Mouse (Mus musculus) thymus, postnatal 14 days (tissue): Measurements from ENCODE around the gene Vmn1r89.

Experiments
- DNase-seq: peaks from one replicate; pipeline ENCODE4 v3.0.0; 2021

The Vmn1r89 gene

GRCm38 (mm10) chr7:13212720-13213119, at the start of gene Vmn1r89:
TSS of gene Vmn1r89 (plus strand) at chr7:13213020.
- no peak for DNase-seq

DNA sequence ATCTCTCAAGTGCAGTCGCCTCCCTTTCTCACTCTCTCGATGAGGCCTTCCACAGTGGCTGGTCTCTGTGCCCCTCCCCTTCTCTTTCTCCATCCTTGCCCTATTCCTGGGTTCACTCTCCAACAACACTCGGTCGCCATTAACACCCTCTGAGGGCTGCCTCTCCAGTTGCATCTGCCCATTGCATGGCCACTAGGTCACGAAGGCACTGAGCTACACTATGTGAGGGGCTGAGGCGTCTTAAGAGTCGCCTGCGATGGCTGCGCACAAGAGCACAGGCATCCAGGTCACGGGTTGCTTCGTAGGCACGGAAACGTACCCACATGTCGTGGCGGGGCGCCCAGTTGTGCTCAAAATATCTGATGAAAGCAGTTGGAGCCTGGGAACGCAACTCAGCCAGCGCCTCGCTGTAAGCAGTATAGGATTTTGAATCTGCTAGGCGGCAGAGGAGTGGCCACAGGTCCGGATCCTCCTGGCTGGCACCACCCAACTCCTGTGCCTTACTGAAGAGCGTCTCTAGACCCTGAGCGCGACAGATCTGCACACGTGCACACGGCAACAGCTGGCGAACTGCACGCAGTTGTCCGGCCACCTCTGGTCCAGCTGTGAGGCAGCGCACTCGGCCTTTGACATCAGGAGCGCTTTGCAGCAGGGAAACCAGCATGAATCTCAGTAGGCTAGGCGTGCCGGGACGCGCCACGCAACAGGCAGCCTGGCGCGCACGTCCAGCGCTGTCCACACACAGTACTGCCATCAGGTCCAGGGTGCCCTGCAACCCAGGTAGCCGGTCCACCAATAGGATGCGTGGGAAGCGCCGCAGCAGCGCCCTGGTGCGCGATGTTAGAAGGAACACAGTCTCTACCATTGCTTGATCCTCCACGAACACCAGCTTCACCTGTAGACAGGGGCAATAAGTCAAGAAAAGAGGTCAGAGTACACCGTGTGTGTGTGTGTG, 48.2 kb downstream of the Vmn1r89 start:
- DNase-seq = no peak

GRCm38 (mm10) chr7:13263851-13264250, 51.0 kb downstream of the Vmn1r89 start:
- no peak for DNase-seq

- DNase-seq = no peak
Measured at GRCm38 (mm10) chr7:13264396-13264795, 51.6 kb downstream of the Vmn1r89 start.

DNA sequence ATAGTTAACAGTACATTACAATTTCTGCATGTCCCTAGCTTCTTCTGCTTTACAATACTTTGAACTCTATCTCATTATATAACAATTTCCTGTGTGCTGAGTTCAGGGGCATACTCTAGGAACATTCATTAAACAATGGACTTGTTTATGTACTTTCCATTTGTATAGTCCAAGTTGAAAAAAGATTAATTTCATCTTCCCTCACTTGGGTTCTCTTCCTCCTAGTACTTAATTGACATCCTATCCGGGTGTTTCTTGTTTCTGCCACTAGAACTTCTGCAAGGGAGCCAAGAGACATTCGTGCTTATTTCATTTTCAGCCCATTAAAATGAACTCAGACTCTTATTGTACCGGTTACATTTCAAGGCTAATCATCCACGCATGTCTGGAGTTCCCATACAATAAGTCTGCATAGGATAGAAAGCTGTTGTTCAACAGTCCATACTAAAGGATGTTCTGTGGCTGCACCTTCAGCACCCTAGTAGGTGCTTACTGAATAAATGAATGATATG, 56.0 kb downstream of the Vmn1r89 start:
- DNase-seq = no peak

- DNase-seq = no peak
Measured at GRCm38 (mm10) chr7:13269394-13269793, 56.6 kb downstream of the Vmn1r89 start.
